Mouse (Mus musculus): Measurements from ENCODE around the gene Inpp4a. TPM values are rescaled to one million over a fixed set of nuclear protein-coding genes. Genes with fewer than 3 reads are reported as not detected.

The Inpp4a gene
- polyA plus RNA-seq, 1 experiment from 2014 or later = 12.7 TPM

DNA sequence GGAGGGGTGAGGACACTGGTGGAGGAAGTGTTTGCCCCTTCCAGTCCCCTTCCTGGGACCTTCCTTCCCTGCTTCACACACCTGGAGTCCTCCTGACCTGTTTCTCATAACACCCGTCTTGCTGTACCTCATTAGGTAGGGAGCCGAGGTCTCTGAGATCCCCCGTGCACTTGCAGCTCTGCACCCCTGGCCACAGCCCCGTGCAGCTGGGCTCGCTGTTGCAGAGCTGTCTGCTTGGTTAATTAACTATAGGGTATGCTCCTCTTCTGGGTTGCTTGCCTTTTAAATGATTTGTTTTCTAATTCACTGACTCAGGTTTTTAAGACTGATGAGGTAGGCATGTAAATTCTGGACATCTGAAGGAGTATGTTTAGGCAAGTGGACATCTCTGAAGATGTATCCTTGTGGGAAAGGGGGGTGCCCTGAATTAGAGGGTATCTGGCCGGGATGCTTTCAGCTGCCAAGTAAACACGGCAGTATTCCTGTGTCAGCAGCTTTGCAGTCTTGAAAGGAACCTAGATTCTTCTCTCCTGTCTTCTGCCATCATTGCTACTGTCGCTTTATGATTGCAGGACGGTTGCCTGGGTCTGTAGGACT lies 6.1 kb downstream of the Inpp4a start:
- H3K4me1 ChIP-seq = peaks cover 6% of the 10 kb centered on the region
- H3K9me3 ChIP-seq = no peaks in the 10 kb centered on the region
- H3K27me3 ChIP-seq (replicated peaks; ENCODE audit: low read depth, poor library complexity, severe bottlenecking) = peaks cover 6% of the 10 kb centered on the region
- no peak for DNase-seq (ENCODE audit: low spot score)
- WGBS = 82% methylated on average over 9 of the region's 9 CpGs
- no peak overlapping the region for H3K27ac ChIP-seq (replicated peaks)
- H3K36me3 ChIP-seq (replicated peaks) = no peaks in the 10 kb centered on the region
- no peak overlapping the region for H3K4me3 ChIP-seq

DNA sequence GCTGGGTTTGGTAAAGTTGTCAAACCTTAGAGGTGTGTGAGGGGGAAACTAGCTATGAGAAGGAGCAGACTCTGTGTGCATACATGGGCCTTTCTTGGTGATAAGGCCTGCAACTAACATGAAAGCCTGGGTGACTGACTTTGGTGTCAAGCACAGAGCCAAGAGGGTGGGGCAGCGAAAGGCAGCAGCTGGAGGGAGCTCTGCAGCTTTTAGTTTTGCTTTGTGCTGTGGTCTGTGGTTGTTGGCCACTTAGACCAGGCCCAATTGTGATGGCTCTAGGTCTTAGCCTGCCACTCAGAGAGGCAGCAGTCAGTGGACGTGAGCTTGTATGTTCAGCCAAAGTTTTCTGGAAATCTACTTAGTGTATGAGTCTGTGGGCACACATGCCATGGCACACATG lies 7.9 kb downstream of the Inpp4a start:
- no peaks in the 10 kb centered on the region for H3K9me3 ChIP-seq
- no peaks in the 10 kb centered on the region for H3K36me3 ChIP-seq (replicated peaks)
- H3K27ac ChIP-seq (replicated peaks) = no peak overlapping the region
- H3K4me1 ChIP-seq = peaks cover 3% of the 10 kb centered on the region; the same call in 1 of the 2 replicates
- 98% methylated on average over 2 of the region's 2 CpGs for WGBS
- H3K4me3 ChIP-seq = no peak overlapping the region
- H3K27me3 ChIP-seq (replicated peaks; ENCODE audit: low read depth, poor library complexity, severe bottlenecking) = no peaks in the 10 kb centered on the region
- no peak for DNase-seq (ENCODE audit: low spot score)

DNA sequence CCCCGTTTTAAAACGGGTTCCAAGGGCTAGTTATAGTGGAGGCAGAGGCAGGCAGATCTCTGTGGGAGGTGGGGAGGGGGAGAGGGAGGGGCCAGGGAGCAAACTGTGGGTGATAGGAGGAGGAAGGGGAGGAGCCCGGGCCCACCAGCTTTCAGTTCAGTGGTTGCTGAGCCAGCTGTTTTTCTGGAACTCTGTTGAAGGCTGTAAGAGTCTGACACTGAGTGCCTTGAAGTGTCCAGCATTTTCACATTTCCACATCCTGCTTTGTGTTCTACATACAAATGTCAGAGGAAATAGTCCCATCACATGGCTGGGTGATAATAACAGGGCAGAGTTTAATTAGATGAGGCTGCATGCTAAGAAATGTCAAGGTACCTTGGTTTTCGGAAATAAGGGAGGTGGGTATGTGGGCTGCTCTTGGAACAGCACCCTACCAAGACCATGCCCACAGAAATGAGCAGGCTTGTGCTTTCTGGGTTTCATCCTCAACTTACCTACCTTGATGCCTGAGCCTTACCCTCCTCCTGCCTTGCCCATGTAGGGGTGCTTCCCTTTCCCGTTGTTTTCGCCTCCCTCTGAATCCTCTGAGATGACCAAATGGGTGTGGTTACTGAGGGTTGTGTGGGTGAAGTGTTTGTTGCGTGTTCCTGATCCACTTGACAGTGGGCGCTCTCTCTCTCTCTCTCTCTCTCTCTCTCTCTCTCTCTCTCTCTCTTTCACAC lies 8.5 kb downstream of the Inpp4a start:
- Histone ChIP-seq H3K4me1 (peaks cover 3% of the 10 kb centered on the region; the same call in 1 of the 2 replicates), H3K4me3 (no peak overlapping the region), H3K27me3 (replicated peaks; ENCODE audit: low read depth, poor library complexity, severe bottlenecking) (no peaks in the 10 kb centered on the region), H3K36me3 (replicated peaks) (no peaks in the 10 kb centered on the region), H3K9me3 (no peaks in the 10 kb centered on the region), H3K27ac (replicated peaks) (no peak overlapping the region)
- no peak for DNase-seq (ENCODE audit: low spot score)
- 84% methylated on average over 8 of the region's 8 CpGs for WGBS

DNA sequence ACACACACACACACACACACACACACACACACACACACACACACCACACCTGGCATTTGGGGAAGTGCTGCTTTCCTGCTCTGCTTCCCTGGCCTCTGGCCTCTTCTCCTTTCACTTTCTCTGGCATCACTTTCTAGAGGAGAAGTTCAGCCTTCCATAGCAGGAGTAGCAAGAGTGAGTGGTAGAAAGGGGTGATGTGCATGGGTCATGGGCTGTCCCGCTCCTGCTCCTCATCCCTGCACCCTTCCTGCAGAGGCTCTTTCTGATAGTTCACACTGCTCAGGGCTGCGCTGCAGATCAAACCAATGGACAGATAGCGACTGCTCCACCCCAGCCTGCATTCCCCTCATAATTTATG lies 9.1 kb downstream of the Inpp4a start:
- Histone ChIP-seq H3K36me3 (replicated peaks) (no peaks in the 10 kb centered on the region), H3K4me1 (peaks cover 3% of the 10 kb centered on the region; the same call in 1 of the 2 replicates), H3K27me3 (replicated peaks; ENCODE audit: low read depth, poor library complexity, severe bottlenecking) (no peaks in the 10 kb centered on the region), H3K9me3 (no peaks in the 10 kb centered on the region), H3K4me3 (no peak overlapping the region), H3K27ac (replicated peaks) (no peak overlapping the region)
- DNase-seq (ENCODE audit: low spot score) = no peak
- WGBS = 82% methylated on average over 3 of the region's 3 CpGs

DNA sequence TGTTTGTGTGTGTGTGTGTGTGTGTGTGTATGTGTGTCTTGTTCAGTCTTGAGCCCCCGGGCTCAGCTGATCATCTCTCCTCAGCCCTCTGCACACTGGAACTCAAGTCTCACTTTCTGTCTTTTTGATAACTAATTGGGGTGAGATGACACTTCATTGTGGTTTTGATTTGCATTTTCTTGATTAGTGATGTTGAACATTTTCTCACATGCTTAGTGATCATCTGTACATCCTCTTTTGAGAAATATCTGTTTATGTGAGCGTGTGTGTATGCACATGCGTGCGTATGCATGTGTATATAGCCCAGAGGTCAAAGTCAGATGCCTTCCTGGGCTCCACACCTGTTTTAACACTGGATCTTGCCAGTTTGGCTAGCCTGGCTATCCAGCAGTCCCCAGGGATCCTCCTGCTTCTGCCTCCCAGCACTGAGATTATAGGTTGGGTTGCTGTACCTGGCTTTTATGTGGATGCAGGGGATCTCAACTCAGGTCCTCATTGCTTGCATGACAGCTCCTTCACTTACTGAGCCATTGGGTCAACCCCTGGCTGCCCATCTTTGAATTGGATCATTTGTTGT lies 10.4 kb downstream of the Inpp4a start:
- Histone ChIP-seq H3K27ac (replicated peaks) (no peak overlapping the region), H3K9me3 (no peaks in the 10 kb centered on the region), H3K36me3 (replicated peaks) (no peaks in the 10 kb centered on the region), H3K27me3 (replicated peaks; ENCODE audit: low read depth, poor library complexity, severe bottlenecking) (no peaks in the 10 kb centered on the region), H3K4me1 (peaks cover 16% of the 10 kb centered on the region), H3K4me3 (no peak overlapping the region)
- no peak for DNase-seq (ENCODE audit: low spot score)
- WGBS = 96% methylated on average over 4 of the region's 4 CpGs

DNA sequence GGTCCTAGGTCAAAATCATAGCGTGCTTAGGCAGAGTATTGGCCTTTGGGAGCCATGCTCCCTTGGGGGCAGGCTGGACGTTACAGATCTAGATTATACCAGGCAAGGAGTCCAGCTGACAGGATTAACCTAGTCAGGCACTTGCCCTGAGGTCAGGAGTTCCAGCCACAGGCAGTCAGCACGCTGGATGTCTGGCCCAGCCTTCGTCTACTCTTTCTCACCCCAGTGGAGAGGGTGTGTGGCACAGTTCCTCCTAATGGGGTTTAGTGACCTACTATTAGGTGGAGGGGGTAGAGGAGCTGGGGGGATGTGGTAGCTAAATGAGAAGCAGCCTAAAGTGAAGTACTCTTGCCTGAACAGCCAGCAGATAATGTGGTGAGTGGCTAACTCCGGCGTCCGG lies 14.7 kb downstream of the Inpp4a start:
- Histone ChIP-seq H3K4me1 (peaks cover 16% of the 10 kb centered on the region), H3K27me3 (replicated peaks; ENCODE audit: low read depth, poor library complexity, severe bottlenecking) (no peaks in the 10 kb centered on the region), H3K27ac (replicated peaks) (no peak overlapping the region), H3K9me3 (no peaks in the 10 kb centered on the region), H3K4me3 (no peak overlapping the region), H3K36me3 (replicated peaks) (no peaks in the 10 kb centered on the region)
- 36% methylated on average over 7 of the region's 7 CpGs for WGBS
- DNase-seq (ENCODE audit: low spot score) = no peak

DNA sequence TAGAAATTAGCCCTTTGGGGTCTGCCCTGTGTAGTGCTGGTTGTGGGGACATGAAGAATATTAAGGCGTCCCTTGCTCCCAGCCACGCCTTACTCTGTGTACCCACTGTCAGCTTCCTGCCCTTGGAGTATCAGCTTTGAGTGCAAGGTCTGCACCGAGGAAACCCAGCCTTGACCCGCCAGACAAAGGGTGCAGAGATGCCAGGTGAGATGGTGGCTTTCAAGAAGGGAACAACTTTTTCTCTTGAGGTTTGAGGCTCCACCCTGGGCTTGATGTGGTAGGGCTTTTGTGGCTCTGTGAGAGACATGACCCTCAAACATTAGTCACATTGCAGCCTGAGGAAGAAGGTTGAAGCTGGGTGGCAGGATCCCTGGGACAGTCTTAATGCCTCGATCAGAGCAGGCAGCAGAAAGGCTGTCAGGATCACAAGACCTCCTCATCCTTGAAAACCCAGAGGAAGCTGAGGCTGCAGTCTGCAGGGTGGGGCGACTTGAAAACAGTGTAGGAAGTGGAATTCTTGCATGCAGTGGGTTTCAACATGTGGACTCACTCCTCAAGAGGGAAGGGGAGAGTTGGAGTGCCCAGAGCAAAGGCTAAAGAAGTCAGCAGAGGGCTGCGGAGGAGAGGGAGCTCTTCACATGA lies 18.1 kb downstream of the Inpp4a start:
- Histone ChIP-seq H3K9me3 (no peaks in the 10 kb centered on the region), H3K27ac (replicated peaks) (no peak overlapping the region), H3K4me1 (peaks cover 16% of the 10 kb centered on the region), H3K36me3 (replicated peaks) (no peaks in the 10 kb centered on the region), H3K4me3 (no peak overlapping the region), H3K27me3 (replicated peaks; ENCODE audit: low read depth, poor library complexity, severe bottlenecking) (no peaks in the 10 kb centered on the region)
- WGBS = 84% methylated on average over 7 of the region's 7 CpGs
- DNase-seq (ENCODE audit: low spot score) = no peak

DNA sequence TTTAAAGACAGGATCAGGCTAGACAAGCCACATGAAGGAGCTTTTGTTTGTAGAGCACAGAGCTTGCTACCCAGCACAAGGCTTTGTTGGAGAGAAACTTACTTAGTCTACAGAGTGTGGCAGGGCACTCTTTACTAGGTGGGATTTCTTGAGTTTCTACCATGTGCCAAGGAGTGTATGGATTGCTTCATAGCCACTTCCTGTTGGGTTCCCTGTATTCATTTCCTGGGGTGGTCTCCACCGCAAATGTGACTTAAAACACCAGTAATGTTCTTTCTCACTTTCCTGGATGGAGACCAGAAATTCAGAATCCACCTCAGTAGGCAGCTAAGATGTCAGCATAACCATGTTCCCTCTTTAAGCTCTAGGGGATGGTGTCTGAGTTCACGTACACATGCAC lies 18.9 kb downstream of the Inpp4a start:
- H3K4me3 ChIP-seq = no peak overlapping the region
- H3K36me3 ChIP-seq (replicated peaks) = no peaks in the 10 kb centered on the region
- H3K4me1 ChIP-seq = peaks cover 16% of the 10 kb centered on the region
- H3K27ac ChIP-seq (replicated peaks) = no peak overlapping the region
- no peaks in the 10 kb centered on the region for H3K9me3 ChIP-seq
- WGBS = 90% methylated on average over 2 of the region's 2 CpGs
- no peaks in the 10 kb centered on the region for H3K27me3 ChIP-seq (replicated peaks; ENCODE audit: low read depth, poor library complexity, severe bottlenecking)
- DNase-seq (ENCODE audit: low spot score) = no peak

DNA sequence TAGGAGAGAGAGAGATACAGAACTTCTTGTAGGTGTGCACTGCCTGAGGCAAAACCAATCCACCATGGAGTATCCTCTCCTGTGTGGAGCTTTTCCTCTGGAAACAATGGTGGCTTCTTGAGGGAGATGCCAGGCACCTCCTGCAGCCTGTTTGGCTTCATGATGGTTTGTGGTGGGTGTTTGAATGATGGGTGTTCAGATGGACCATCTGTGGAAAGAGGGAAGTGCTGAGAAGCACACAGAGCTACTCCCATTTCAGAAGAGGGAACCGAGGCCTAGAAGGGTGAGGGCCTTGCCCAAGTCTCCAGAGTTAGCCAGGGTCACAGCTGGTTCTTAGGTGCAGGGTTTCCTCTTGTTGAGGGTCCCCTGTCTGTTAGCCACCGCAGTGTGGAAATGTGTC lies 23.0 kb downstream of the Inpp4a start:
- 91% methylated on average over 2 of the region's 2 CpGs for WGBS
- H3K27ac ChIP-seq (replicated peaks) = no peak overlapping the region
- no peaks in the 10 kb centered on the region for H3K9me3 ChIP-seq
- no peak overlapping the region for H3K4me3 ChIP-seq
- no peak for DNase-seq (ENCODE audit: low spot score)
- peaks cover 11% of the 10 kb centered on the region for H3K4me1 ChIP-seq
- no peaks in the 10 kb centered on the region for H3K36me3 ChIP-seq (replicated peaks)
- H3K27me3 ChIP-seq (replicated peaks; ENCODE audit: low read depth, poor library complexity, severe bottlenecking) = no peaks in the 10 kb centered on the region

DNA sequence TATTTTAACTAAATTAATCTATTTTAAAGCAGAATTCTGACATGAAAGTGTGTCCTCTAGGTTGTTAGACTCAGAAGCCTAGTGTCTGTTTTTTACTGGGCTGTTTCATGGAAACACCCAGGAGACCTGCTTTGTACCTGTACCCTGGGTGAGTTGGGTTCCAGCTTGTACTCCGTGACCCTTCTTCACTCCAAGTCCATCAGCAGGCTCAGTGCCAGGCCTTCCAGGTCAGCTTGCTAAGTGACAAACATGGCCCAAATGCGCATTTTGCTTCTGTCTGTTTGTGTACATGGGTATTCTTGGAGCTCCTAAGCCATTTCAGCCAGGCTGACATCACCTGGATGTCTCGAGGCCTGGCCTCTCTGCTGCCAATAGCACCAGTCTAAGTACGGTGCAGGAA lies 23.5 kb downstream of the Inpp4a start:
- Histone ChIP-seq H3K36me3 (replicated peaks) (no peaks in the 10 kb centered on the region), H3K27me3 (replicated peaks; ENCODE audit: low read depth, poor library complexity, severe bottlenecking) (no peaks in the 10 kb centered on the region), H3K27ac (replicated peaks) (no peak overlapping the region), H3K4me3 (no peak overlapping the region), H3K9me3 (no peaks in the 10 kb centered on the region), H3K4me1 (peaks cover 11% of the 10 kb centered on the region)
- no peak for DNase-seq (ENCODE audit: low spot score)
- WGBS = 93% methylated on average over 4 of the region's 4 CpGs

DNA sequence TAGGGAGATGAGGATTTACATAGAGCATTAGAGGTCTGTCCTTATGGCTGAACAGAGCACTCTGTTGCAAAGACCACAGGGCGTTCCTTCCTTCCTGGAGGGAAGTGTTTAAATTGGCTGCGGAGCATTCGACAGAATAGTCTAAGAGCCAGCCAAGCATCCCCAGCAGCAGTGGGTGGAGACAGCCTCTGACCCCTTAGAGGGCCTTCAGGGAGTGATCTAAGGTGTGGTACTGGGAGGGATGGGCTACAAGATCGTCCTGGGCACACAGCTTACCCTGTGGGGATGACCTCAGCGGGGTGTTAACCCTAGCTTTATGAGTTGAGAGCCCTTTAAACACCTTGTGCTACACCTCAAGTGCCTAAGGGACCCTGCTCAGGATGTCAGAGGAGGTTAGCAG lies 24.9 kb downstream of the Inpp4a start:
- no peak overlapping the region for H3K27ac ChIP-seq (replicated peaks)
- 36% methylated on average over 5 of the region's 5 CpGs for WGBS

DNA sequence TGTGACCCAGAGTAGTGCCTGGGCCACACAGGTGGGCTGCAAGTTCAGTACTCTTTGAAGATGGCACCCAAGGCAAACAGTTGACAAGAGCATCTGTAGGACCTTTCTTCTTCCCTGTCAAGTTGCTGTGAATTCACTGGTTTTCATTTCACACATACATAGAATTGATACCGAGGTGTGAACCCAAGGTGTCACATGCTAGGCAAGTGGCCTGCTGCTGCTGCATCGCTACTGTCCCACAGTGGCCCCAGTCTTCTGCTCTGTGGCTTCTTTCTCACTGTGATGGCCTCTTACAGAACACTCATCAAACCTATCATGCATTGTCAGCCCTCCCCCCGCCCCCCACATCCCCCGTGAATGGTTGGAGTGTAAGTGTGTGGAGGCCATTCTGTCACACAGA lies 27.6 kb downstream of the Inpp4a start:
- Histone ChIP-seq H3K36me3 (replicated peaks) (no peaks in the 10 kb centered on the region; the same call in 1 of the 2 replicates), H3K27ac (replicated peaks) (no peak overlapping the region), H3K4me3 (no peak overlapping the region), H3K9me3 (peaks cover 7% of the 10 kb centered on the region; the same call in 1 of the 2 replicates), H3K4me1 (peaks cover 11% of the 10 kb centered on the region), H3K27me3 (replicated peaks; ENCODE audit: low read depth, poor library complexity, severe bottlenecking) (no peaks in the 10 kb centered on the region)
- no peak for DNase-seq (ENCODE audit: low spot score)
- 89% methylated on average over 4 of the region's 4 CpGs for WGBS

More for the DNA sequence above, 24.9 kb downstream of the Inpp4a start:
- H3K27me3 ChIP-seq (replicated peaks; ENCODE audit: low read depth, poor library complexity, severe bottlenecking) = no peaks in the 10 kb centered on the region
- H3K36me3 ChIP-seq (replicated peaks) = no peaks in the 10 kb centered on the region; the same call in 1 of the 2 replicates
- peaks cover 7% of the 10 kb centered on the region; the same call in 1 of the 2 replicates for H3K9me3 ChIP-seq
- H3K4me1 ChIP-seq = peaks cover 11% of the 10 kb centered on the region
- DNase-seq (ENCODE audit: low spot score) = no peak
- H3K4me3 ChIP-seq = no peak overlapping the region

Data from embryonic facial prominence, embryonic 10.5 days (tissue).